Mouse (Mus musculus) ES-CJ7 (cell line): ENCODE data around the gene Med22.

Experiments
- DNase-seq: peaks from one replicate; pipeline ENCODE4 v3.0.0; 2011; ENCODE audit warnings: low read depth, low spot score

Gene Med22

GRCm38 (mm10) chr2:26870666-26871065 lies 39.8 kb downstream of the Med22 start:
- DNase-seq = peak; percentile 50

GRCm38 (mm10) chr2:26864879-26865278 lies 45.6 kb downstream of the Med22 start, which contains the start of gene Abo:
TSS of gene Abo (minus strand) at chr2:26864979.
- no peak for DNase-seq

- no peak for DNase-seq
Measured at GRCm38 (mm10) chr2:26862856-26863255, 47.6 kb downstream of the Med22 start.
